Mouse (Mus musculus) ovary, adult 10 weeks (tissue): ENCODE results near the gene Krtap19-1. TPM values are rescaled to one million over a fixed set of nuclear protein-coding genes. Genes with fewer than 3 reads are reported as not detected.

Experiments used
- polyA plus RNA-seq: library from polyadenylated mRNA; stranded (reverse); fragments of 350-450 nt; fragmentation: Illumina TruSeq; extraction: RNeasy Lipid Tissue Mini Kit (QIAGEN cat#74804); gene quantifications from one replicate; pipeline ENCODE4 v1.2.3, GENCODE M21; 2014

Krtap19-1 gene
- not detected for polyA plus RNA-seq

GRCm38 (mm10) chr16:88869311-88869710 lies at the start of gene Krtap19-1:
Gene Krtap19-1, minus strand, starts transcription at chr16:88869411.

GRCm38 (mm10) chr16:88896357-88896756 lies 27.1 kb upstream of the Krtap19-1 start, which contains the start of gene Krtap19-5:
Gene Krtap19-5, minus strand, starts transcription at chr16:88896457.

GRCm38 (mm10) chr16:88884989-88885388 lies 15.8 kb upstream of the Krtap19-1 start, which contains the start of gene Krtap19-4:
Gene Krtap19-4, minus strand, starts transcription at chr16:88885089.

GRCm38 (mm10) chr16:88877938-88878337 lies 8.7 kb upstream of the Krtap19-1 start, which contains the start of gene Krtap19-3:
Gene Krtap19-3, minus strand, starts transcription at chr16:88878038.

GRCm38 (mm10) chr16:88874169-88874568 lies 5.0 kb upstream of the Krtap19-1 start, which contains the start of gene Krtap19-2:
Gene Krtap19-2, minus strand, starts transcription at chr16:88874269.

GRCm38 (mm10) chr16:88826095-88826652 lies 43.0 kb downstream of the Krtap19-1 start, which contains the start of gene Krtap14:
Gene Krtap14, minus strand, starts transcription at chr16:88826145.

GRCm38 (mm10) chr16:88820066-88820465 lies 49.1 kb downstream of the Krtap19-1 start, which contains the start of gene Krtap15:
Gene Krtap15, plus strand, starts transcription at chr16:88820215.

Other genes starting within 250 kb of the Krtap19-1 start
- not detected for gene 2310079G19Rik, start 241.7 kb downstream of the Krtap19-1 start, polyA plus RNA-seq
- gene Krtap26-1, start 221.6 kb downstream of the Krtap19-1 start, polyA plus RNA-seq = not detected
- not detected for gene Krtap27-1, start 197.7 kb downstream of the Krtap19-1 start, polyA plus RNA-seq
- not detected for gene 2310061N02Rik, start 161.4 kb downstream of the Krtap19-1 start, polyA plus RNA-seq
- gene Krtap13-1, start 140.5 kb downstream of the Krtap19-1 start, polyA plus RNA-seq = not detected
- gene Krtap13, start 117.8 kb downstream of the Krtap19-1 start, polyA plus RNA-seq = not detected
- not detected for gene 2310034C09Rik, start 110.6 kb downstream of the Krtap19-1 start, polyA plus RNA-seq
- gene 2310057N15Rik, start 95.2 kb downstream of the Krtap19-1 start, polyA plus RNA-seq = not detected
- gene Gm5965, start 91.5 kb downstream of the Krtap19-1 start, polyA plus RNA-seq = not detected
- gene Gm20741, start 57.2 kb downstream of the Krtap19-1 start, polyA plus RNA-seq = not detected
- not detected for gene Krtap15, start 49.2 kb downstream of the Krtap19-1 start, polyA plus RNA-seq
- gene Krtap14, start 43.3 kb downstream of the Krtap19-1 start, polyA plus RNA-seq = not detected
- gene Krtap19-2, start 4.9 kb upstream of the Krtap19-1 start, polyA plus RNA-seq = not detected
- gene Krtap19-3, start 8.6 kb upstream of the Krtap19-1 start, polyA plus RNA-seq = not detected
- gene Krtap19-4, start 15.7 kb upstream of the Krtap19-1 start, polyA plus RNA-seq = not detected
- not detected for gene Krtap19-5, start 27.0 kb upstream of the Krtap19-1 start, polyA plus RNA-seq
- gene Krtap19-9b, start 62.9 kb upstream of the Krtap19-1 start, polyA plus RNA-seq = not detected
- not detected for gene Krtap16-3, start 93.5 kb upstream of the Krtap19-1 start, polyA plus RNA-seq
- not detected for gene Krtap22-2, start 141.3 kb upstream of the Krtap19-1 start, polyA plus RNA-seq
- not detected for gene Gm10229, start 145.9 kb upstream of the Krtap19-1 start, polyA plus RNA-seq
- gene Krtap6-1, start 162.3 kb upstream of the Krtap19-1 start, polyA plus RNA-seq = not detected
- gene Gm10228, start 172.1 kb upstream of the Krtap19-1 start, polyA plus RNA-seq = not detected
- gene Krtap6-5, start 178.5 kb upstream of the Krtap19-1 start, polyA plus RNA-seq = not detected
- not detected for gene 1110025L11Rik, start 194.6 kb upstream of the Krtap19-1 start, polyA plus RNA-seq
- not detected for gene Krtap6-3, start 214.6 kb upstream of the Krtap19-1 start, polyA plus RNA-seq